Mouse (Mus musculus): ENCODE measurements at regions not wholly inside any gene's neighbourhood (a gene's known extent, or its start where the extent isn't known, plus 50 kb on each side); places are given as distances from the start of the nearest gene placed in this dataset.

- CTCF ChIA-PET: no interaction called here
Observed at GRCm38 (mm10) chr2:147455932-147456331, 94.2 kb downstream of the Pax1 start.

- CTCF ChIA-PET: no interaction called here
Observed at GRCm38 (mm10) chr2:147454362-147455257, 92.9 kb downstream of the Pax1 start.

Data from spleen, embryonic (tissue).